ENCODE assay signal across 7 mouse cellular contexts in the genomic region with DNA sequence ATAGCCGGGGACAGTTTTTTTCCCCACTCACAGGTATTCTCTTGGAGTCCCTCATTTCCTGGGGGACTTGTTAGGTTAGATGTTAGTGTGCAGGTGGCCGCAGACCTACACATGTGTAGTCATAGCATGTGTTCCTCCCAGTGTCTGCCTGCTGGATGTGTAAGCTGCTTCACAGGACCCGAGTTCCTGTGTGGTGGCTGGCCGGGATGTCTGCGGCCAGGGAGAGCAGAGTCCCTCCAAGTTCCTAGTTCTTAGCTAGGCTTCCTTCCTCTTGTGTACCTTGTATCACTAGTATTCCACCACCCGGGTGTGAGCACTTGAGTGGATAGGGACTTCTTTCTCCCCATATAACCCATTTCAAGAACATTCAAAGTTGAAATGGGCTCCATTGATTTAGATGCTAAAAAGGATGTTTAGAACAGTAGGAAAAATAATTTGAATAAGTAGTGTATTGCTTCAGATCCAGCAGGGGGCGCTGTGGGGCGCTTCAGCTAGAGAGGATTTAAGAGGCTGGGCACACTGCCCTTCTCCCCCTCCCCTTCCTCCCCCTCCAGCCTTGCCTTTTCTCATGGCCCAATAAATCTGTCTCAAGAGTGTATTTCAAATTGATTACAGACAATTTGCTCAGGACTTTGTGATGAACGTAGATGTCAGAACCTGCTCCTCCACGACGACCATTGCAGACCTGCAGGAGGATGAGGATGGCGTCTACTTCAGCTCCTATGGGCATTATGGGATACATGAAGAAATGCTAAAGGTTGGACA. TPM values are rescaled to one million over a fixed set of nuclear protein-coding genes. Genes with fewer than 3 reads are reported as not detected.
DNase-seq lines count a peak whose midpoint lies in the region; ATAC-seq lines count a peak whose summit lies in the region.

No protein-coding gene starts in this region.

- no peak overlapping the region for H3K4me3 ChIP-seq in hindbrain, embryonic 11.5 days (ENCODE audit: low read depth, low read length)
- no peak overlapping the region for H3K4me3 ChIP-seq in liver, embryonic 13.5 days (replicated peaks)

- H3K4me1 ChIP-seq in hindbrain, embryonic 11.5 days (replicated peaks; ENCODE audit: control insufficient read depth, insufficient read depth, low read length), result no peaks in the 10 kb centered on the region
- no peaks in the 10 kb centered on the region for H3K4me1 ChIP-seq in liver, embryonic 13.5 days (replicated peaks)

- H3K27ac ChIP-seq in hindbrain, embryonic 11.5 days (ENCODE audit: low read depth, low read length), result no peak overlapping the region
- no peak overlapping the region for H3K27ac ChIP-seq in liver, embryonic 13.5 days

- DNase-seq in right cerebral cortex, adult 2 months (ENCODE audit: low spot score in 2 of 2), result peak; percentile 18 to 41
- DNase-seq in right cerebral cortex, postnatal 25 days, result no peak
- DNase-seq in adrenal gland, adult (ENCODE audit: inconsistent age in 2 of 2, low spot score in 1 of 2), result peak; percentile 70 to 86
- peak; percentile 22 for DNase-seq in embryo, embryonic 10 days (ENCODE audit: low spot score)
- peak; percentile 83 for DNase-seq in hindbrain, embryonic 11.5 days (ENCODE audit: low spot score)
- DNase-seq in liver, embryonic 13.5 days, result peak; percentile 27
- peak; percentile 84 for DNase-seq in retina, embryonic 14.5 days (ENCODE audit: low spot score)

- peak; percentile 54; the same call in 1 of the 2 replicates for ATAC-seq in hindbrain, embryonic 11.5 days (ENCODE audit: low FRiP score)
- no peak for ATAC-seq in liver, embryonic 13.5 days (ENCODE audit: low read depth)

- 65% methylated on average over 12 of the region's 12 CpGs for WGBS in hindbrain, embryonic 11.5 days
- WGBS in liver, embryonic 13.5 days (ENCODE audit: insufficient replicate concordance), result 60% methylated on average over 12 of the region's 12 CpGs

- H3K9ac ChIP-seq in hindbrain, embryonic 11.5 days (ENCODE audit: low read depth, low read length), result no peak overlapping the region
- no peak overlapping the region for H3K9ac ChIP-seq in liver, embryonic 13.5 days

- H3K9me3 ChIP-seq in hindbrain, embryonic 11.5 days (ENCODE audit: control insufficient read depth, low read length), result no peaks in the 10 kb centered on the region
- no peaks in the 10 kb centered on the region for H3K9me3 ChIP-seq in liver, embryonic 13.5 days (replicated peaks)

- no peak overlapping the region for H3K4me2 ChIP-seq in hindbrain, embryonic 11.5 days (replicated peaks; ENCODE audit: low read depth, low read length)
- H3K4me2 ChIP-seq in liver, embryonic 13.5 days, result no peak overlapping the region

- H3K27me3 ChIP-seq in hindbrain, embryonic 11.5 days (ENCODE audit: control insufficient read depth, insufficient read depth, low read length), result no peaks in the 10 kb centered on the region
- H3K27me3 ChIP-seq in liver, embryonic 13.5 days, result no peaks in the 10 kb centered on the region

- no peaks in the 10 kb centered on the region for H3K36me3 ChIP-seq in hindbrain, embryonic 11.5 days (ENCODE audit: control insufficient read depth, insufficient read depth, low read length)
- peaks cover 87% of the 10 kb centered on the region for H3K36me3 ChIP-seq in liver, embryonic 13.5 days

RNA-seq across cellular contexts. Expression of gene Prmt3, which starts 8.7 kb away (rescaled TPM):
- 53.5 and 56.8 TPM in 2 replicates for polyA plus RNA-seq in hindbrain, embryonic 11.5 days (2014; fragmentation: Nextera tagmentation; extraction: Ambion mirVana)
- polyA plus RNA-seq in liver, embryonic 13.5 days (2015; fragmentation: Nextera tagmentation; extraction: Ambion mirVana), result 32.3 and 36.4 TPM in 2 replicates

RNA-seq across cellular contexts. Expression of gene Htatip2, which starts 27.9 kb away (rescaled TPM):
- polyA plus RNA-seq in hindbrain, embryonic 11.5 days (2014; fragmentation: Nextera tagmentation; extraction: Ambion mirVana), result 3.3 and 4.4 TPM in 2 replicates
- polyA plus RNA-seq in liver, embryonic 13.5 days (2015; fragmentation: Nextera tagmentation; extraction: Ambion mirVana), result 39.0 and 40.6 TPM in 2 replicates
